Mouse (Mus musculus): ENCODE measurements at regions not wholly inside any gene's neighbourhood (a gene's known extent, or its start where the extent isn't known, plus 50 kb on each side); places are given as distances from the start of the nearest gene placed in this dataset.

DNA sequence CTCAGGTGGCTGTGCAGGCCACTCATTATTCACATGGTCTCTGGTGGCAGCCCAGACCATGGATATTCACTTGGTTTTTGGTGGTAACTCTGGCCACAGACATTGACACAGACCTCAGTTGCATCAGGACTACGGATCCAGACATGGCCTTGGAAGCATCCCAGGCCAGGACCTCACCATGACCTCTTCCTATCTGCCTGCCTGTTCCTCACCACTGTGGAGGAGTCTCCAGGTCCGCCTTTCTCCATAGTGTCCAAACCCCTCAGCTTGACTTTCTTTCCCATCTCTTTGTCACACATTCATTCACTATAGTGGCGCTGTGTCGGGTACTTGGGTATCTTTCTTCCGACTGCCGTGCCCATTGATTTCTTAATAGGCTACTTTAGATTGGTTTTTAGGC lies 74.1 kb upstream of the Adra2c start:
- TF ChIP-seq CTCF (IDR thresholded peaks at IDR 0.05): no peak
- TF ChIP-seq EP300 (IDR thresholded peaks at IDR 0.05): no peak

Measured in lung, postnatal 0 days (tissue).